Mouse (Mus musculus) layer of hippocampus, adult 8-10 months (tissue): ENCODE measurements around the gene A830031A19Rik. TPM values are rescaled to one million over a fixed set of nuclear protein-coding genes. Genes with fewer than 3 reads are reported as not detected.

Experiments used
- DNase-seq, 2 experiments: peaks; one replicate each; pipeline ENCODE4 v3.0.0; 2022; ENCODE audit warnings: low spot score in 2 of 2
- total RNA-seq, 4 experiments: library from RNA; stranded (reverse); gene quantifications; 2 replicates each; pipeline ENCODE4 v1.2.4; 2022

A830031A19Rik gene
- total RNA-seq, 4 experiments from 2014 or later, result 0.93 to 2.4 (median 1.6) TPM

- peak in 1 of 2 experiments; percentile 37 for DNase-seq
Observed at GRCm38 (mm10) chr11:24077795-24078705, 3.2 kb upstream of the A830031A19Rik start, which contains the start of gene Bcl11a. Bcl11a (plus strand) TSS chr11:24078056.

GRCm38 (mm10) chr11:24076821-24077730 lies 2.2 kb upstream of the A830031A19Rik start:
- DNase-seq, result peak in 1 of 2 experiments; percentile 30

- DNase-seq, result peak; percentile 74 to 80
Observed at GRCm38 (mm10) chr11:24076127-24076650, 1.3 kb upstream of the A830031A19Rik start.

- DNase-seq, result peak in 1 of 2 experiments; percentile 51
Observed at GRCm38 (mm10) chr11:24075486-24076126, 752 bp upstream of the A830031A19Rik start.

- DNase-seq, result peak in 1 of 2 experiments; percentile 12
Observed at GRCm38 (mm10) chr11:24074021-24074591, 748 bp downstream of the A830031A19Rik start.

GRCm38 (mm10) chr11:24065313-24065712 lies 9.5 kb downstream of the A830031A19Rik start:
- no peak for DNase-seq

- no peak for DNase-seq
Observed at GRCm38 (mm10) chr11:24064221-24064620, 10.6 kb downstream of the A830031A19Rik start.

- no peak for DNase-seq
Observed at GRCm38 (mm10) chr11:24062495-24063096, 12.3 kb downstream of the A830031A19Rik start.

- no peak for DNase-seq
Observed at GRCm38 (mm10) chr11:24061819-24062218, 13.0 kb downstream of the A830031A19Rik start.

GRCm38 (mm10) chr11:24060428-24060827 lies 14.4 kb downstream of the A830031A19Rik start:
- DNase-seq, result no peak

GRCm38 (mm10) chr11:24059137-24059536 lies 15.7 kb downstream of the A830031A19Rik start:
- DNase-seq, result no peak

GRCm38 (mm10) chr11:24052882-24053281 lies 22.0 kb downstream of the A830031A19Rik start:
- no peak for DNase-seq

GRCm38 (mm10) chr11:24050032-24050757 lies 24.7 kb downstream of the A830031A19Rik start:
- DNase-seq, result no peak

- DNase-seq, result peak; percentile 60 to 86
Observed at GRCm38 (mm10) chr11:24049226-24050031, 25.4 kb downstream of the A830031A19Rik start.

GRCm38 (mm10) chr11:24044025-24044424 lies 30.8 kb downstream of the A830031A19Rik start:
- DNase-seq, result no peak

GRCm38 (mm10) chr11:24020760-24021159 lies 54.1 kb downstream of the A830031A19Rik start:
- no peak for DNase-seq

- DNase-seq, result no peak
Observed at GRCm38 (mm10) chr11:24018783-24019182, 56.1 kb downstream of the A830031A19Rik start.

GRCm38 (mm10) chr11:24016647-24017179 lies 58.1 kb downstream of the A830031A19Rik start:
- no peak for DNase-seq
